Mouse (Mus musculus) skeletal muscle tissue, adult 2 months (tissue): ENCODE measurements around the gene Gmppb.
"Not testable (repeated sequence)": the region's sequence is repeated elsewhere in the genome, so short reads cannot be mapped to it uniquely, and the experiment has no call there.

Experiments
- DNase-seq: peaks from one replicate; pipeline ENCODE4 v3.0.0-alpha.2; 2012; ENCODE audit warnings: low read depth, low spot score

The Gmppb gene

DNA sequence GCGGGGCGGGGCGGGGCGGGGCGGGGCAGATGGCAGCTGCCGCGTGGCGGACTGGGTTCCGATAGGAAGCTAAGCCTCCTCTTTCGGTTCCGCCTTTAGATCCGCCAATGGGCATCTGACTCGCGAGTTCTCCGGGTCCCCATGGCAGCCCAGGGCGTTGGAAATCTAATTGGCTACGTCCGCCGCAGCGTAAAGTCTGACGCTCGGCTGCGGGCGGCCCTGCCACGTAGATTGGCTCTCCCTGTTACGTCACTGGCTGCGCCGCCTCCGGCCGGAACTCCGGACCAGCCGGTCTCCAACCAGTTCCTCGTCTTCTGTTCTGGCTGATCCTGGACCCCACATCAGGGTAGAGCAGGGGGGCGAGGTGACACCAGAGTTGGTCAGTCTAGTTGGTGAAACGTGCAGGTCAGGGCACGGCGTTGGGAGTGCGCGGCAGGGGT, at the start of gene Gmppb:
Gmppb (plus strand) TSS at position 227 of the 440 bp plus-strand sequence.
- peak; percentile 97 for DNase-seq

GRCm38 (mm10) chr9:108001922-108002770, 46.9 kb upstream of the Gmppb start, which contains the start of gene Ip6k1:
Gene Ip6k1 (plus strand): TSS chr9:108002501.
- DNase-seq: peak; percentile 100

GRCm38 (mm10) chr9:108002778-108003530, 46.1 kb upstream of the Gmppb start:
- no peak for DNase-seq

GRCm38 (mm10) chr9:108003531-108003890, 45.5 kb upstream of the Gmppb start:
- no peak for DNase-seq

DNA sequence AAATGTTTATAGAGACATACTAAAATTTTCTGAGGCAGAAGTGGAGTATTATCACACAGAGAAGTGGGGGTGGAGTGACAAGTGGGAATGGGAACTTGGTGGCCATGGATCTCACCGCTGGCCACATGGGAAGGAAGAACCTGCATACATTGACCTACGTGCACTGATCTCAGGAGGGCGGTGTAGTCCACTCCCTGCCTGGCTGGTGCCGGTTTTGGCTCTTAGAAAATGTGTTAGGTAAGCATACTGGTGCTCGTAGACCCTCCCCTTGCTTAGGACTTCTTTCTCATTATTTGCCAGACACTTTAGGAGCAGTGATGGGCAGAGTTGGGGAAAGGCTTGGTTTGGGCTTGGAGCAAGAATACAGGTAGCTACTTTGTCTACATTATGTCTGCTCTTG, 41.0 kb upstream of the Gmppb start:
- DNase-seq: no peak

- DNase-seq: no peak
Measured at GRCm38 (mm10) chr9:108010385-108010784, 38.7 kb upstream of the Gmppb start.

GRCm38 (mm10) chr9:108013577-108013976, 35.5 kb upstream of the Gmppb start:
- not testable (repeated sequence) for DNase-seq

DNA sequence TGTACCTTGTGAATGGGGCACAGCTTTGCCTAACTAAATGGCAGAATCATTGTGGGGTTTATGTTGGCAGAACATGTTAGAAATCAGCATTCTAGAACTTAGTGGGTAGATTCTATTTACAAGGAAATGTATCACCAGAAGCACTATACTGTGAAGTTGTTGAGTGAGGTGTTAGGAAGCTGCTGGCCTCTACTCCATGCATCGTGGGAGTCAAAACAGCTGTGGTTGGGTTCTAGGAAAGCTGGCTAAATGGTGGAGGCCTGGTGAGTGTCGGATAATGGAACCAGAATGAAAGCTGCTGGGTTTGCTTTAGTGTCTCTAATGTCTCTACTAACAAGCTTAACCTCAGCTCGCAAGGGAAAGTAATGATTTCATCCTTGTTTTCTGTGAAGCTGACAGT, 31.9 kb upstream of the Gmppb start:
- no peak for DNase-seq

DNA sequence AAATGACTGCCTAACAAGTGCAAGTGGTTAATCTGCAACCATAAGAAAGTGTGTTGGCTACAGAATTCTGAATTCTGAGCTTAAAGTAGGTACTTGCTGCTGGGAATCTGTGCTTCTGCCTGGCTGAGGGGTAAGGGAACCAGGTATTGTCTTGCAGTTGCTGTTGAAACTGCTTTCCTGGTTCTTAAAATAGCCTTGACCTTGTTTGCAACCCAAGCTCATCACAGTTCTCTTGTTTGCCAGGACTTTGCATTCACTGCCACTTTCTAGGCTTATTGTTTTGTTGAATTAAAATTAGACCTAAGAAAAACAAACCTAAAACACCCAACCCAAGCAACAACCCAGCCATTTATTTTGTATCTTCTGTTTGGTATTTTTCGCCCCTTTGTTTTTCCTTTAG, 28.3 kb upstream of the Gmppb start:
- DNase-seq: no peak

- DNase-seq: no peak
Measured at GRCm38 (mm10) chr9:108023216-108023615, 25.8 kb upstream of the Gmppb start.

GRCm38 (mm10) chr9:108026584-108026983, 22.5 kb upstream of the Gmppb start:
- no peak for DNase-seq

GRCm38 (mm10) chr9:108027867-108028266, 21.2 kb upstream of the Gmppb start:
- no peak for DNase-seq

DNA sequence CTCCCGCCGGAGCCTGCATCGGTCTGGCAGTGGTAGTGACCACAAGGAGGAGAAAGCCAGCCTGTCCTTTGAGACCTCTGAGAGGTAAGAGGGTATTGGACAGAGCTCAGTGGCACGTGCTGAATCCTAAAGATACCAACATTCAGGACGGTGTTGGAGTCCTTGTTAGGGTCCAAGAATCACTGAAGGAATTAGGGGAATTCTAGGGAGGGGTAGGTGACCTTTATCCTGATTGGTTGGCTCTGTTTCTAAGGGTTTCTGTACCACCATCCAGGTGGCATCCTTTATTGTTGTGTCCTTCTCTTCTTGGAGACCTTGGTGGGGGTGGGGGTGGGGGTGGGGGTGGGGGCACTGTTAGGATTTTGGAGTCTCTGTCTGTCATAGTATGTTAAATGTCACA, 16.9 kb upstream of the Gmppb start:
- no peak for DNase-seq

DNA sequence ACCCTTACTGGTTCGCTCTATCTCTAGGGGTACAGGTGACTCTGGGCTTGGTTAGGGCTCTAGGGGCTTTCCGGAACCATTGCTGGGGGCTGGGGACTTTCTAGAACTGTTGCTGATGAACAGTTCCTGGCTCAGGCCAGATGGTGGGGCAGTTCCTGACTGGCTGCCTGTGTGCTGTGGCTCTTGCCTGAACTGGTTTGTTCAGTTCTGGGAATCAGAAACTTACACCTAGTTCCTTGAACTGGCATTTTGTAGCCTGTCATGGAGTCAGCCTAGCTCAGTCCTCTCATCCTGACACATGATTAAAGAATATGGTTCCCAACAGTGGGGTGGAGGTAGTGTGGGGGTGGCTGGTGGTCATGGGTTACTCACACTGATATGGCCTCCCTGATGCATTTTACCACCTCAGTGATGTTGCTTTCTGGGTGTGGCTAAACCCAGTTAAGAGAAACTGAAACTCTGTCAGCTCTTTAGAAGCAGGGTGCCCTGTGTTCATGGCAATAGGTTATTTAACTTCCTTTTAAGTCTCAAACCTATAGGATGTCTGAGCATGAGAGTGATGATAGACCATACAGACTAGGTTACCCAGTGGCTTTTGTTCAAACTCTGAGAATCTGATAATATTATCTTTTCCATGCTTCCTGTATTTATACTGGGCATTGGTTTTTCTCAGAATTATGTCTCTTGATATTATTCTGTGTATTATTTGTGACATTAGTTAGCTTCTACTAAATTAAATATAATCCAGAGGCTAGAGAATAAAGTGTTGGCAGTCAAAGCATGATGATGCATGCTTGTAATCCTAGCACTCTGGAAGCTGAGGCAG, 13.5 kb upstream of the Gmppb start:
- DNase-seq: no peak

DNA sequence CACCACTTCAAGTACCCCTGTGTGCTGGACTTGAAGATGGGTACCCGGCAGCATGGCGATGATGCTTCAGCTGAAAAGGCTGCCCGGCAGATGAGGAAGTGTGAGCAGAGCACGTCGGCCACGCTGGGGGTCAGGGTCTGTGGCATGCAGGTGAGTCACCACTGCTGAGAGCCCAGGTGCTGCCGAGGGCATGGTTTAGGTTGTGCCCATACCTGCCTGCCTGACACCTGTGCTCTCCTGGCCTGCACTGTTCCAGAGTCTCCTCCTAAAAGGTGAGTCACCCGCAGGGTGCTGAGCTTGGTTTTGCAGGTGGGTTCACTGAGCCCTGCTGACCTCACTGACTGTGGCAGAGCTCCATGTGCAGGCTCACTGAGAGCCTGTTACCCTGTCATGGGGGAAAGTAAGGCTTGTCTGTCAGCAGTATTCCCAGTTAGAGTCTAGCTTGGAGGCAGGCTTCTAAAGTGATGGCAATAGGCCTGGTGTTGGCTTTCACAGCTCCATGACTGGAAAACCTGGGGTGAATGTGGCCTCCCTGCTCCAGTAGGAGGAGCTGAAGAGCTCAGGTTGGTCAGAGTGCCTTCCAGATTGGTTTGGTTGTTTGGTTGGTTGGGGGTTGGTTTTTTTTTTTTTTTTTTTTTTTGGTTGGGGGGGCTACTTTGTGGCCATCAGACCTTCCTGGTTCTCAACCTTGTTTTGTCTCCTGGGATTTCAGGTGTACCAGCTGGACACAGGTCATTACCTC, 4.1 kb upstream of the Gmppb start:
- DNase-seq: no peak

- DNase-seq: no peak
Measured at GRCm38 (mm10) chr9:108046582-108046981, 2.5 kb upstream of the Gmppb start.

DNA sequence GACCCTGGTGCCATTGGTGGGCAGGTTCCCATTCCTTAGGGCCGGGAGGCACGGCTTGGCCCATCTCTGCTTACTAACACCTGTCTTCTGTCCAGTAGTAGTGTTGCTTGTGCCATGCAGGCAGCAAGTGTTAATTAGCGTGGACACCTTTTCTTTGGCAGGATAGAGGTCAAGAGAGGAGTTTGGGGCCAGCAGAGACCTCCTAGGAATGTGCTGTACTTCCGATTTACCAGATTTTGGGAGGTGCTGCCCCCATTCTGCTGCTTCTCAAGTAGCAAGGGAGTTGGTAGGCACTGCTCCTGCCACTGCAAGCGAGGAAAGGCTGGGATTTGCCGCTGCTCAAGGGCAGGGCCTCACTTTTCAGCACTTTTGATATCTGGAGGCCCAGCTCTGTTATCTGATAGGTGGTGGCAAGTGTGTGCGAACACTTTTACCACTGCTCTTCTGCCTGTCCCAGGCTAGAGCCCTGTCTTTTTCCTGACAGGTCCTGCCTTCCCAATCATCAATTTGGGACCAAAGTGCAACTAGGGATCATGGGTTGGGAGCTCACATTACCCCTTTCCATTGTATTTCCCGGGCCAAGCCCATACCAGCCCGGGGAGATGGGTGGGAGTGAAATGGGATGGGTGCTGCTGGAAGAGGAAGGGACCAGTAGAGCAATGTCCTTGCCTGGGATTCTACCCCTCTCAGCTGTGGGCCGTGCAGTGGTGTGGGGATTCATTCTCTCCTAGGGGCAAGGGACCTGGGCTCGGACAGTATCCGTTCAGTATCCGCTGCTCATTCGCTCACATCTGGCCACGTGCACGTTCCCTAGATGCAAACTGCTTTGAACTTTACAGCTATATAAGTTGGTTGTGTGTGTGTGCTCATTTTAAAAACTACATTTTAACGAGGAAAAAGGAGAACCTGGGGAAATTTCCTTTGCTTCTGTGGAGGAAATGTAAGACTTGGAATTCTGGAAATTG, 1.2 kb upstream of the Gmppb start:
- no peak for DNase-seq

GRCm38 (mm10) chr9:108048566-108048955, 481 bp upstream of the Gmppb start:
- peak; percentile 40 for DNase-seq

DNA sequence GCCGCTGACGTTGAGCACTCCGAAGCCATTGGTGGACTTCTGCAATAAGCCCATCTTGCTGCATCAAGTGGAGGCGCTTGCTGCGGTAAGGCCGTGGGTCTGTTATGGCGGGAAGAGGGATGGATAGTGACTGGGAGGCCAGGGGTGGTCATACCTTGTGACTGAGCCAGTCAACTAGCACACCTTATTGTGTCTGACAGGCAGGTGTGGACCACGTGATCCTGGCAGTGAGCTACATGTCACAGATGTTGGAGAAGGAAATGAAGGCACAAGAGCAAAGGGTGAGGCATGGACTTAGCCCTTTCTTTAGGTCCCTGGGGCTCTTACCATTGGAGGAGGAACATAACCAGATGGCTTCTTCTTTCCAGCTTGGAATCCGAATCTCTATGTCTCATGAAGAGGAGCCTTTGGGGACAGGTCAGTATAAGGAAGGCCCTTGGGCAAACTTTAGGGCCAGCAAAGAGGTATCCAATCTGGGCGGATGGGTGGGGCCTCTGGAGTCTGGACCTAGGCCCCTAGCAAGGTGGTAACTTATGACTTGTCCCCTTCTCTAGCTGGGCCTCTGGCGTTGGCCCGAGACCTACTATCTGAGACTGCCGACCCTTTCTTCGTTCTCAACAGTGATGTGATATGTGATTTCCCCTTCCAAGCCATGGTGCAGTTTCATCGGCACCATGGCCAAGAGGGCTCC, 664 bp downstream of the Gmppb start:
- no peak for DNase-seq
